Mouse (Mus musculus) left cerebral cortex, postnatal 36 days (tissue): ENCODE results near the gene Baat. TPM values are rescaled to one million over a fixed set of nuclear protein-coding genes. Genes with fewer than 3 reads are reported as not detected.
"Not testable (repeated sequence)": the region's sequence is repeated elsewhere in the genome, so short reads cannot be mapped to it uniquely, and the experiment has no call there.

Experiments used
- DNase-seq, 2 experiments: peaks; one replicate each; pipeline ENCODE4 v3.0.0; 2021 to 2022; ENCODE audit warnings: low spot score in 2 of 2, mixed read lengths in 1 of 2
- intact Hi-C: fragments of 180-260 bp; cut with DNase I; formaldehyde crosslinking; loops from one replicate; pipeline ENCODE4 v1.15.1; 2025
- total RNA-seq, 2 experiments: library from RNA; stranded (reverse); gene quantifications; 2 replicates each; pipeline ENCODE4 v1.2.3; 2021

The Baat gene
- total RNA-seq: under 1 TPM in 1 of 2 experiments, not detected in 1; 0.41 TPM

GRCm38 (mm10) chr4:49506386-49506785 lies at the start of gene Baat:
Gene Baat, minus strand, starts transcription at chr4:49506557.
- intact Hi-C loops: no loop called here
- no peak for DNase-seq

GRCm38 (mm10) chr4:49553380-49553779 lies 47.0 kb upstream of the Baat start:
- no peak for DNase-seq
- intact Hi-C loops: no loop called here

- no peak for DNase-seq
- intact Hi-C loops: no loop called here
These were observed 43.0 kb upstream of the Baat start, which contains the start of gene Aldob for GRCm38 (mm10) chr4:49549383-49549782. Gene Aldob, minus strand, starts transcription at chr4:49549546.

GRCm38 (mm10) chr4:49547544-49548219 lies 41.3 kb upstream of the Baat start:
- intact Hi-C loops: no loop called here
- no peak for DNase-seq

- no peak for DNase-seq
- intact Hi-C loops: no loop called here
These were observed 40.7 kb upstream of the Baat start for GRCm38 (mm10) chr4:49546873-49547543.

- DNase-seq: no peak
- intact Hi-C loops: no loop called here
These were observed 39.7 kb upstream of the Baat start for GRCm38 (mm10) chr4:49546026-49546425.

GRCm38 (mm10) chr4:49540966-49541365 lies 34.6 kb upstream of the Baat start:
- intact Hi-C loops: no loop called here
- DNase-seq: no peak

GRCm38 (mm10) chr4:49539665-49540064 lies 33.3 kb upstream of the Baat start:
- intact Hi-C loops: no loop called here
- DNase-seq: no peak

GRCm38 (mm10) chr4:49536671-49537070 lies 30.3 kb upstream of the Baat start:
- intact Hi-C loops: no loop called here
- DNase-seq: no peak

- no peak for DNase-seq
- intact Hi-C loops: no loop called here
These were observed 29.4 kb upstream of the Baat start for GRCm38 (mm10) chr4:49535675-49536294.

GRCm38 (mm10) chr4:49535036-49535435 lies 28.7 kb upstream of the Baat start:
- intact Hi-C loops: no loop called here
- no peak for DNase-seq

GRCm38 (mm10) chr4:49522576-49522975 lies 16.2 kb upstream of the Baat start:
- peak; percentile 89 for DNase-seq
- intact Hi-C loops: no loop called here

- no peak for DNase-seq
- intact Hi-C loops: loop anchor here (2.0 kb wide), 1 partner anchor 109 kb away; no protein-coding TSS in a partner anchor
These were observed 15.0 kb upstream of the Baat start for GRCm38 (mm10) chr4:49521346-49521745.

GRCm38 (mm10) chr4:49520572-49521340 lies 14.4 kb upstream of the Baat start, which contains the start of the genes Mrpl50 and Zfp189:
Gene Mrpl50, minus strand, starts transcription at chr4:49521093.
Gene Zfp189, plus strand, starts transcription at chr4:49521176.
- intact Hi-C loops: loop anchor here (2.0 kb wide), 1 partner anchor 110 kb away; no protein-coding TSS in a partner anchor
- DNase-seq: peak; percentile 95 to 96

GRCm38 (mm10) chr4:49519476-49519875 lies 13.1 kb upstream of the Baat start:
- intact Hi-C loops: no loop called here

GRCm38 (mm10) chr4:49514441-49514840 lies 8.1 kb upstream of the Baat start:
- intact Hi-C loops: no loop called here
- no peak for DNase-seq

More at GRCm38 (mm10) chr4:49519476-49519875, 13.1 kb upstream of the Baat start:
- DNase-seq: no peak

- intact Hi-C loops: no loop called here
- DNase-seq: no peak
These were observed 6.3 kb upstream of the Baat start for GRCm38 (mm10) chr4:49512636-49513035.

GRCm38 (mm10) chr4:49510236-49510835 lies 4.0 kb upstream of the Baat start:
- intact Hi-C loops, DNase-seq: not testable (repeated sequence)

GRCm38 (mm10) chr4:49509183-49509582 lies 2.8 kb upstream of the Baat start:
- intact Hi-C loops: no loop called here
- no peak for DNase-seq
